In the genomic region with DNA sequence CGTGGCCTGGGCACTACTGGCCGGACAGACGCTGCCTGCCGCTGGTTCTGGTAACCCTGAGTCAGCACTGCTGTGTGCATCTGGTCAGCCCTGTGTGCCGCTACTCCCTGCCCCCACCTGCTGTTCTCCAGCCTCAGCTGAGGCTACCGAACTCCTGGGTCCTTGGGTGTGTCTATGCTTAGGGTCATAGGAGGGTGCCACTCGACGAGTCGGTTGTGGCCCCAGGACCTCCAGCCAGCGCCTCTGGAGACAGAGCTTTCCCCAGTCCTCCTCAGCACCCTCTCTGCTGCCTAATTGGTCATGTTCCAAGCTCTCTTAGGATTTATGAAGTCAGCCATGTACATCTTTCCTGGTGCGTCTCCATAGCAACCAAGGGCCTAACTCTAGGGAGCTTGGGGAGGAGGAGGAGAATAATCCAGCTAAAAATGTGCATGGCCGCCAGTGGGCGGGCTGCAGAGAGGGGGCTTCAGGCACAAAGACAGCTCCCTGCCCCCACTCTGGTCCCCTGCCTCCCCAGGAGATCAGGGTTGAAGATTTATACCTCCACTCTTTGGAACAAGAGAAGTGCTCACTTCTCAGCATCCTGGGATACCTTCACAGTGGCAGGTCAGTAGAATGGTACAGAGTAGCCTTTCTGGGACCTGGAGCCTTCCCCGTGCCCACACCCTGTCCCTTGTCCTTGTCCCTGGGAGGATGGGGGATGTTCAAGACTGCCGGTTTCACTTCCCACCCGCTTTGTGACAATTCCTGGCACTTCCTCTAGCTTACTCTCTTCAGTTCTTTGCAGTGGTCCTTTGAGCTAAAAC, we compare ENCODE assay signal across 9 mouse cellular contexts. TPM values are rescaled to one million over a fixed set of nuclear protein-coding genes. Genes with fewer than 3 reads are reported as not detected.
DNase-seq lines count a peak whose midpoint lies in the region; ATAC-seq and TF ChIP-seq lines count a peak whose summit lies in the region.
"Had no signal": no experiment of that assay in that cellular context is flagged by ENCODE, and none has a peak within 500 bp of the region (broad histone marks: within the 10 kb centered on the region; RNA-seq: fewer than 3 reads in every experiment).

No protein-coding gene starts in this region.

- peak; percentile 76 for DNase-seq in embryo, embryonic 10 days (ENCODE audit: low spot score)
- no peak for DNase-seq in embryo, embryonic 9.5 days (ENCODE audit: extremely low spot score)
- DNase-seq in layer of hippocampus, postnatal 14 days (ENCODE audit: low spot score in 2 of 2) = peak; percentile 50 to 67
- peak; percentile 93 for DNase-seq in midbrain, embryonic 11.5 days (ENCODE audit: low spot score, missing footprints)
- no peak for DNase-seq in spleen, postnatal 14 days (ENCODE audit: low spot score in 2 of 2)

- WGBS in heart, embryonic 11.5 days (ENCODE audit: insufficient replicate concordance) = 73% methylated on average over 16 of the region's 16 CpGs
- 33% methylated on average over 16 of the region's 16 CpGs for WGBS in midbrain, embryonic 11.5 days
- 53% methylated on average over 16 of the region's 16 CpGs for WGBS in stomach, embryonic 16.5 days

- TF ChIP-seq CTCF in cortical plate, adult 2 months (IDR thresholded peaks at IDR 0.05; ENCODE audit: extremely low read depth, insufficient read depth, low read length) = no peak

- peak overlapping the region; percentile 90 for H3K27ac ChIP-seq in cortical plate, adult 2 months (ENCODE audit: insufficient read depth, low read length)
- no peak overlapping the region for H3K27ac ChIP-seq in heart, embryonic 11.5 days (ENCODE audit: low read depth, low read length)
- peak overlapping the region; percentile 51 for H3K27ac ChIP-seq in midbrain, embryonic 11.5 days (ENCODE audit: low read depth, low read length)
- H3K27ac ChIP-seq in stomach, embryonic 16.5 days (ENCODE audit: low read length) = peak overlapping the region; percentile 64

- H3K4me2 ChIP-seq in heart, embryonic 11.5 days = no peak overlapping the region
- H3K4me2 ChIP-seq in midbrain, embryonic 11.5 days = peak overlapping the region; percentile 19; the same call in 1 of the 2 replicates
- H3K4me2 ChIP-seq in stomach, embryonic 16.5 days (ENCODE audit: low read depth, low read length) = no peak overlapping the region

- peaks cover 13% of the 10 kb centered on the region for H3K4me1 ChIP-seq in cortical plate, adult 2 months (ENCODE audit: control insufficient read depth, insufficient read depth, low read length)
- H3K4me1 ChIP-seq in heart, embryonic 11.5 days (ENCODE audit: control insufficient read depth, insufficient read depth, low read length) = peaks cover 31% of the 10 kb centered on the region
- peaks cover 32% of the 10 kb centered on the region for H3K4me1 ChIP-seq in midbrain, embryonic 11.5 days (ENCODE audit: control insufficient read depth, insufficient read depth, low read length)
- peaks cover 48% of the 10 kb centered on the region for H3K4me1 ChIP-seq in stomach, embryonic 16.5 days (ENCODE audit: control insufficient read depth, insufficient read depth, low read length)

- H3K27me3 ChIP-seq in heart, embryonic 11.5 days (ENCODE audit: control insufficient read depth, insufficient read depth, low read length) = no peaks in the 10 kb centered on the region
- no peaks in the 10 kb centered on the region for H3K27me3 ChIP-seq in midbrain, embryonic 11.5 days (ENCODE audit: control insufficient read depth, insufficient read depth, low read length)
- no peaks in the 10 kb centered on the region for H3K27me3 ChIP-seq in stomach, embryonic 16.5 days (ENCODE audit: control insufficient read depth, insufficient read depth, low read length)

- H3K36me3 ChIP-seq in heart, embryonic 11.5 days (ENCODE audit: control insufficient read depth, insufficient read depth, low read length) = no peaks in the 10 kb centered on the region
- H3K36me3 ChIP-seq in midbrain, embryonic 11.5 days (ENCODE audit: control insufficient read depth, insufficient read depth, low read length) = no peaks in the 10 kb centered on the region
- no peaks in the 10 kb centered on the region for H3K36me3 ChIP-seq in stomach, embryonic 16.5 days (ENCODE audit: control insufficient read depth, insufficient read depth, low read length)

- peak; percentile 36; the same call in 1 of the 2 replicates for TF ChIP-seq POLR2A in cortical plate, adult 2 months (IDR thresholded peaks at IDR 0.05; ENCODE audit: extremely low read depth, insufficient read depth, low read length)

- H3K9ac ChIP-seq in heart, embryonic 11.5 days (ENCODE audit: low read depth, low read length) = no peak overlapping the region
- peak overlapping the region; percentile 28; the same call in 1 of the 2 replicates for H3K9ac ChIP-seq in midbrain, embryonic 11.5 days (ENCODE audit: low read length)
- peak overlapping the region; percentile 35; the same call in 1 of the 2 replicates for H3K9ac ChIP-seq in stomach, embryonic 16.5 days (ENCODE audit: low read length)

- H3K9me3 ChIP-seq in heart, embryonic 11.5 days (replicated peaks; ENCODE audit: control insufficient read depth, low read length) = no peaks in the 10 kb centered on the region
- no peaks in the 10 kb centered on the region for H3K9me3 ChIP-seq in midbrain, embryonic 11.5 days (ENCODE audit: control insufficient read depth, low read length)
- H3K9me3 ChIP-seq in stomach, embryonic 16.5 days (replicated peaks; ENCODE audit: control insufficient read depth, low read length) = no peaks in the 10 kb centered on the region

- peak overlapping the region; percentile 7; the same call in 1 of the 2 replicates for H3K4me3 ChIP-seq in cortical plate, adult 2 months (ENCODE audit: insufficient read depth, low read length)
- no peak overlapping the region for H3K4me3 ChIP-seq in heart, embryonic 11.5 days (ENCODE audit: low read depth, low read length)
- no peak overlapping the region for H3K4me3 ChIP-seq in midbrain, embryonic 11.5 days (ENCODE audit: low read depth, low read length)
- H3K4me3 ChIP-seq in stomach, embryonic 16.5 days (replicated peaks; ENCODE audit: low read length) = no peak overlapping the region

- 0 out of 2 replicates have a peak, but pooled peaks have one; percentile 8 for ATAC-seq in heart, embryonic 11.5 days (replicated peaks; ENCODE audit: insufficient number of reproducible peaks, low FRiP score, low TSS enrichment)
- ATAC-seq in midbrain, embryonic 11.5 days (ENCODE audit: low FRiP score) = peak; percentile 74
- ATAC-seq in stomach, embryonic 16.5 days (ENCODE audit: insufficient read depth, low FRiP score) = peak; percentile 18

RNA-seq across cellular contexts. Expression of gene Stpg4, which starts 49.0 kb away (rescaled TPM):
- not detected in 2 replicates for polyA plus RNA-seq in cortical plate, adult 2 months (2012; rRNA removed)
- polyA plus RNA-seq in heart, embryonic 11.5 days (2014; fragmentation: Nextera tagmentation; extraction: Ambion mirVana) = not detected in 2 replicates
- total RNA-seq in layer of hippocampus, postnatal 14 days (2021) = not detected
- polyA plus RNA-seq in midbrain, embryonic 11.5 days (2014; fragmentation: Nextera tagmentation; extraction: Ambion mirVana) = not detected in 2 replicates
- polyA plus RNA-seq in stomach, embryonic 16.5 days (2015; fragmentation: Nextera tagmentation; extraction: Ambion mirVana) = not detected in 2 replicates
- polyA plus RNA-seq: heart, embryonic 14.5 days had no signal

Comparison
In these comparisons a context has a peak if more than half of its experiments do, and no peak if none do; other contexts are left out.
1. DNase-seq: peak in embryo, embryonic 10 days (single experiment), layer of hippocampus, postnatal 14 days (2 of 2) and midbrain, embryonic 11.5 days (single experiment); none in embryo, embryonic 9.5 days (single experiment) and spleen, postnatal 14 days (0 of 2).
2. ATAC-seq: peak in every context shown above with its lines; median percentile 74 in midbrain, embryonic 11.5 days; 18 in stomach, embryonic 16.5 days; 8 in heart, embryonic 11.5 days.